Mouse (Mus musculus): ENCODE measurements at regions not wholly inside any gene's neighbourhood (a gene's known extent, or its start where the extent isn't known, plus 50 kb on each side); places are given as distances from the start of the nearest gene placed in this dataset.

- no peak for TF ChIP-seq CTCF (IDR thresholded peaks at IDR 0.05; ENCODE audit: borderline replicate concordance, extremely low read depth, insufficient read depth, insufficient read length)
- TF ChIP-seq POLR2A (IDR thresholded peaks at IDR 0.05; ENCODE audit: borderline replicate concordance, extremely low read depth, insufficient read depth, insufficient read length, poor library complexity, severe bottlenecking): no peak
Measured at GRCm38 (mm10) chr16:42635766-42636165, 239.9 kb upstream of the Zbtb20 start.
